Mouse (Mus musculus) macrophage (primary cell): ENCODE results near the gene Alpl. TPM values are rescaled to one million over a fixed set of nuclear protein-coding genes. Genes with fewer than 3 reads are reported as not detected.

Source experiments
- H3K27ac ChIP-seq: fragments of 350-480 bp; formaldehyde crosslinking; 2 replicates; pipeline ENCODE4 v1.9.0; 2021
- H3K36me3 ChIP-seq: fragments of 350-480 bp; formaldehyde crosslinking; 2 replicates; pipeline ENCODE4 v1.9.0; 2021; ENCODE audit errors: inconsistent target
- H3K4me3 ChIP-seq: fragments of 350-480 bp; formaldehyde crosslinking; 2 replicates; pipeline ENCODE4 v1.9.0; 2021; ENCODE audit errors: inconsistent target
- H3K79me2 ChIP-seq: fragments of 350-480 bp; formaldehyde crosslinking; 2 replicates; pipeline ENCODE4 v1.9.0; 2021; ENCODE audit errors: inconsistent target
- WGBS: methylation state at CpG from one replicate; pipeline ENCODE4 v1.1.7; 2026; ENCODE audit warnings: inconsistent platforms; ENCODE audit not compliant: missing documents; 5-methylcytosine and 5-hydroxymethylcytosine counted together
- polyA plus RNA-seq: library from polyadenylated mRNA; stranded (reverse); fragments of 250-400 nt; gene quantifications from 3 replicates; pipeline ENCODE4 v1.2.4, GENCODE M21; 2018; ENCODE audit warnings: inconsistent platforms

Alpl gene
- polyA plus RNA-seq, 1 experiment from 2014 or later: not detected

DNA sequence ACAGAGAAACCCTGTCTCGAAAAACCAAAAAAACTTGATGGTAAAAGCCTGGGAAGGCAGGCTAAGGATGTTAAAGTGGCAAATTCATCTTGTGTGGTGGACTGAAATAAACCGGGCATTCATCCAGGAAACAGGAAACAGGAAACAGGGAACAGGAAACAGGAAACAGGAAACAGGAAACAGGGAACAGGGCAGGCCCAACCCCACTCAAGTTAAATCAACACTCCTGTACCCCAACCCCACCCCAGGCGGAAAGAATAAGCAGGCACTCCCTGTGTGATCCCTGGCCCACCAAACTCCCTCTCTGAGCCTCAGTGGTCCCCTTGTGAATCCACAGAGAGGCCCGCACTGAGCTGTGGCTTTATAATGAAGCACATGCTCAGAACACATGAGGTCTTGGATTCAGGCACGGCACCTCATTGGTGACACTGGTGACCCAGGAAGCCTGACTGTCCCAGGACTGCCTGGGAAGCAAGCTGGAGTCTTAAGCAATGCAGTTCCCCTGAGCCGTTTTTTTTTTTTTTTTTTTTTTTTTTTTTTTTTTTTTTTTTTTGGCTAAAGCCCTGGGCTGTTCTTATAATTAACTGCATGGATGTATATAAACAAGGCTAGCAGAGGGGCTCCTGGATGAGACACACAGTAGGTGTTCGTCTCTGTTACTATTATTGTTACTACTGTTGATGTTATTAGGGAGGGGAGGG is 8.4 kb downstream of the Alpl start:
- Histone ChIP-seq H3K36me3 (no peaks in the 10 kb centered on the region), H3K4me3 (no peak overlapping the region), H3K27ac (no peak overlapping the region), H3K79me2 (no peaks in the 10 kb centered on the region)
- 72% methylated on average over 7 of the region's 7 CpGs for WGBS

DNA sequence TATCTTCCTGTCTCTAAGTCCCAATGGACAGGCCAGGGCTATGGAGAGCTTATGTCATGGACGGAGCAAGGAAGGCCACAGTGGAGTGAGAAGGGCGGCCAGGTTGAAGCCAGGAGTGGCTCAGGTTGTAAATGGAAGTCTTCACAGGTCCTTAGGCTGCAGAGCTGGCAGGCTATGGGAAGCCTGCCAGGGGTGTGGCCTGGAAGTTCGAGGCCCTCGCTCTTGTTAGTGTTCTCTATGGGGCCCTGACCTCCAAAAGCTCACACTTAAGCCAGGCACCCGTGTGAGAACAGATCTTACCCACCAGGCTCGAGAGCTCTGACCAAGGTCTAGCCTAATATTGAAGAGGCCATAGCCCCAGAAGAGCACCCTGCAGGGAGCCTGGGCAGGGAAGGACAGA is 9.7 kb downstream of the Alpl start:
- no peaks in the 10 kb centered on the region for H3K36me3 ChIP-seq
- no peak overlapping the region for H3K27ac ChIP-seq
- WGBS: 86% methylated on average over 5 of the region's 6 CpGs
- H3K79me2 ChIP-seq: no peaks in the 10 kb centered on the region
- H3K4me3 ChIP-seq: no peak overlapping the region

- Histone ChIP-seq H3K79me2 (no peaks in the 10 kb centered on the region), H3K36me3 (no peaks in the 10 kb centered on the region), H3K4me3 (no peak overlapping the region), H3K27ac (no peak overlapping the region)
- 94% methylated on average over 6 of the region's 6 CpGs for WGBS
These were observed 10.9 kb downstream of the Alpl start for GRCm38 (mm10) chr4:137785270-137785669.

DNA sequence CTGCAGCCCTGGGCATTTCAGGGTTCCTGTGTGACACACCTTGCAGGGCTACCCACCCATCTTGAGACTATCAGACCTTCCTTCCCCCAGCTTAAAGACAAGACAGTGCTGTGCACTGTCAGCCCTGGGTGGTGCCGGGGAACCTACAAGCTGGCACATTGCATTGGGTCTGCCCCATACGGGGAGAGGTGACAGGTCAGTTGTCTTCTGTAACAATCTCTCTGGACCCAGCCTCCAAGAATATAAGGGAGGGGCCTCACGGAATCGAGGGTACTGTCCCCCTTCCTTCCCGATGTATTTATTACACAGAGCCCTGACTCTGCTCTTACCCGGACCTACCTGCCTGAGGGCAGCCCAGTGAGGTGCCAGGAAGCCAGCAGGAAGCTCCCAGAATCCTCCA is 11.4 kb downstream of the Alpl start:
- Histone ChIP-seq H3K36me3 (no peaks in the 10 kb centered on the region), H3K79me2 (no peaks in the 10 kb centered on the region), H3K4me3 (no peak overlapping the region), H3K27ac (no peak overlapping the region)
- WGBS: 79% methylated on average over 6 of the region's 6 CpGs

DNA sequence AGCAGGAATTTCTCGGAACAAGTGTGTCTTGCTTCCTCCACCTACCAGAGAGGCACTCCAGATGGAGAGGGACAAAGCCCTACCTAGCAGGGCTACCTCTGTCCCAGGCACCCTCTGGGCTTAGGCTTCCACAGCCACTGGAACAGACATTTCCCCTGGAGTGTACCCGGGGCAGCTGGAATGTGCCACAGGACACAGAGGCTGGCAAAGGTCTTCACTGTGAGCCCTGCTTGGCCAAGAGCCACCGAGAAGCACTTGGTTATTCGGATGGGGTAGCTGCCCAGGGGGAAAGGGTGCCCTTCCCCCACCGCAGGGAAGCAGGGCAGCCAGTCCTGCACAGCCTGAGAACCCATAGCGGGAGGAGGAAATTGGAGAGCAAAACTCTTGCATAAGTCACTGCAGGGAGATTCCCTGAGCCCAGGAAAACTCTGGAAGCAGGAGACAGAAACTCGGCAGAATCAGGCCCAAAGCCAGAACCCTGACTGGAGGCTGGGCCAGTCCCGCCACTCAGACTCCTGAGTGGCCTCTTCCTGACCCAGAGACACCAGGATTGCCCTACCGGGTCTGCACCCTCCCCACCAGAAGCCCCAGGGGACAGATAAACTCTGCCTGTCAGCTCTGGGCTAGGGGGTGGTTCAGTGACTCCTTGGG is 12.5 kb downstream of the Alpl start:
- Histone ChIP-seq H3K36me3 (no peaks in the 10 kb centered on the region), H3K27ac (no peak overlapping the region), H3K79me2 (no peaks in the 10 kb centered on the region), H3K4me3 (no peak overlapping the region)
- 67% methylated on average over 9 of the region's 9 CpGs for WGBS

GRCm38 (mm10) chr4:137781949-137782348 is 14.2 kb downstream of the Alpl start:
- H3K79me2 ChIP-seq: no peaks in the 10 kb centered on the region
- H3K27ac ChIP-seq: no peak overlapping the region
- no peaks in the 10 kb centered on the region for H3K36me3 ChIP-seq
- H3K4me3 ChIP-seq: no peak overlapping the region
- WGBS: 88% methylated on average over 5 of the region's 5 CpGs

DNA sequence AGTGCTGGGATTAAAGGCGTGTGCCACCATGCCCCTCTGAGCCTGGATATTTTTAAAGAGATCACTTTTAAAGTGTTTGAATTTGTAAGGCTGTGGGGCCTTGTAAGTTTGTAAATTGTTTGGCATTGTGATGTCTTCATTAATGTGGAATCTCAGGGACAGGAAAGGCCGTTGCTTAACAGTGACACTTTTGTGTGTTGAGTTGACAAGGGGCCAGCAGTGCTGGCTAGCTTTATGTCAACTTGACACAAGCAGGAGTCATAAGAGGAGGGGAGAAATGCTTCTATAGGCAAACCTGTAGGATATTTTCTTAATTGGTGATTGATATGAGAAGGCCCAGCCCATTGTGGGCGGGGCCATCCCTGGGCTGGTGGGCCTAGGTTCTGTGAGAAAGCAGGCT is 15.2 kb downstream of the Alpl start:
- Histone ChIP-seq H3K79me2 (no peaks in the 10 kb centered on the region), H3K27ac (no peak overlapping the region), H3K4me3 (no peak overlapping the region), H3K36me3 (no peaks in the 10 kb centered on the region)
- 63% methylated on average over 2 of the region's 3 CpGs for WGBS

DNA sequence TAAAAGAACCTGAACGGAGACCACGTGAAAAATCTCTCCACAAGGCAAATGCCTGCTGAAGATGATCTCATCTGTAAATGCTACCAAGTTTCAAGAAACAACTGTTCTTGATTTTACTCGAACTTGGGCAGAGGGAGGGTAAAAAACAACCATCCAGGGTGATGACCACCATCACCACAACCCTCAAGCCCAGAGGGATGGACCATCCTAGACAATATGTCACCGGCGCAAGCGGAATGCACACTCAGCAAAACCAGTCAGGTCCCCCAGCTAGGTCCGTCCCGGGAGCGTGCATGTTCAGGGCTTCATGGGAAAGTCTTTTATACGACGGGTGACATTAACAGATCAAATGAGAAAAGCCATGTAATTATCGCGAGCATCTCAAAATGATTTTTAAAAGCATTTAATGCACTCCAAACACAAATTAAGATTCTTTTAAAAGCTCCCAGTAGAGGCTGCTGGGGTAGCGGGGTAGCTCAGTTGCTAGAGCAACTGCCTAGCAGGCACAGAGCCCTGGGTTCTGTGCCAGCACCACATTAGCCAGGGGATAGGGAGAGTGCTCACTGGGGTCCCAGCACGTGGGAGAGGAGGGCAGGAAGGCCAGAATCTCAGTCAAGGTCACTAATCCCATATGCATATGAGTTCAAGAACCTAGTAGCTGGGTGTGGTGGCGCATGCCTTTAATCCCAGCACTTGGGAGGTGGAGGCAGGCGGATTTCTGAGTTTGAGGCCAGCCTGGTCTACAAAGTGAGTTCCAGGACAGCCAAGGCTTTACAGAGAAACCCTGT is 17.6 kb downstream of the Alpl start:
- Histone ChIP-seq H3K36me3 (no peaks in the 10 kb centered on the region), H3K27ac (no peak overlapping the region), H3K79me2 (no peaks in the 10 kb centered on the region), H3K4me3 (no peak overlapping the region)
- 92% methylated on average over 17 of the region's 17 CpGs for WGBS

GRCm38 (mm10) chr4:137777866-137778265 is 18.3 kb downstream of the Alpl start:
- Histone ChIP-seq H3K4me3 (no peak overlapping the region), H3K79me2 (no peaks in the 10 kb centered on the region), H3K36me3 (no peaks in the 10 kb centered on the region), H3K27ac (no peak overlapping the region)
- WGBS: 94% methylated on average over 4 of the region's 4 CpGs

DNA sequence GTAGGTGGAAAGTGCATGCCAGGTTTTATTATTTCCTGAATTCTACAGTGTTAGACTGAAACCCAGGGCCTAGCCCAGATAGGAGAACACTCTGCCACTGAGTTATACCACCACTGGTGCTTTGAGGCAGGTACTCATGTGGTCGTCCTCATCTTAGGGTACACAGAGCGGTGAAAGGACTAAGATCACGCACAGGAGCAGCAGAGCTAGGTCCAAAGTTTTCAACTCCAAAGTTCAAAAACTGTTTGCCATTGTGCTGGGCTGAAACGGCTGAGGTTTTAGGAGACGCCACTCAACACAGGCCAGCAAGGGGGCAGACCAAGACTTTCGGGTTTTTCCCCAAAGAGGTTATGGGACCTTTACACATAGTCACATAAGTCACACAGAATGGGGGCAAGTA is 21.7 kb downstream of the Alpl start:
- H3K79me2 ChIP-seq: no peaks in the 10 kb centered on the region
- H3K36me3 ChIP-seq: no peaks in the 10 kb centered on the region
- H3K27ac ChIP-seq: no peak overlapping the region
- 95% methylated on average over 6 of the region's 6 CpGs for WGBS
- H3K4me3 ChIP-seq: no peak overlapping the region

- Histone ChIP-seq H3K36me3 (no peaks in the 10 kb centered on the region), H3K4me3 (no peak overlapping the region), H3K27ac (no peak overlapping the region), H3K79me2 (no peaks in the 10 kb centered on the region)
- 91% methylated on average over 3 of the region's 5 CpGs for WGBS
These were observed 22.2 kb downstream of the Alpl start for GRCm38 (mm10) chr4:137774013-137774412.

GRCm38 (mm10) chr4:137773369-137773899 is 22.8 kb downstream of the Alpl start:
- Histone ChIP-seq H3K79me2 (no peaks in the 10 kb centered on the region), H3K36me3 (no peaks in the 10 kb centered on the region), H3K4me3 (no peak overlapping the region), H3K27ac (no peak overlapping the region)
- 83% methylated on average over 2 of the region's 2 CpGs for WGBS

GRCm38 (mm10) chr4:137772438-137773056 is 23.6 kb downstream of the Alpl start:
- Histone ChIP-seq H3K36me3 (no peaks in the 10 kb centered on the region), H3K27ac (no peak overlapping the region), H3K4me3 (no peak overlapping the region), H3K79me2 (no peaks in the 10 kb centered on the region)
- 82% methylated on average over 16 of the region's 16 CpGs for WGBS

DNA sequence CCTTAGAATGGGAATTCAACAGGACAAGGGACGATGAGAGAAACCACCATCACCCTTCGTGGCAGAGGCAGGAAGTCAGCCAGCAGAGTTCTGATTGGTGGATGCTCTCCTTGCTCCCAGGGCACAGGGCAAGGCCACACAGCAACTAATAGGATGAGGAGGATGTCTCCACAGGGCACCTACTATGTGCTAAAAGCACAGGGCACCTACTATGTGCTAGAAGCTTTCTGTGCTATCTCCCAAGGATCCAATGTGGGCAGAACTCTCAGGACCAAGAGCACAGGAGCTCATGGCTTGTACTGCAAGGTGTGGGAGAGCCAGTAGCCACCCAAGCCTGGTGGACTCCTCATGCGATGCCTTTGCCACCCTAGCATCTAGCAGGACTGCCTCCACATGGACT is 24.4 kb downstream of the Alpl start:
- H3K36me3 ChIP-seq: no peaks in the 10 kb centered on the region
- no peaks in the 10 kb centered on the region for H3K79me2 ChIP-seq
- WGBS: 46% methylated on average over 3 of the region's 3 CpGs
- no peak overlapping the region for H3K27ac ChIP-seq
- no peak overlapping the region for H3K4me3 ChIP-seq
